Mouse (Mus musculus) neural tube, embryonic 12.5 days (tissue): ENCODE data around the gene Hist1h2ac. TPM values are rescaled to one million over a fixed set of nuclear protein-coding genes. Genes with fewer than 3 reads are reported as not detected.
"Not testable (repeated sequence)": the region's sequence is repeated elsewhere in the genome, so short reads cannot be mapped to it uniquely, and the experiment has no call there.

Source experiments
- ATAC-seq: fragments of 200-750 bp; cut with Nextera tagmentation; 2 replicates; pipeline ENCODE4 v1.8.0; 2017; ENCODE audit warnings: low read depth, mild to moderate bottlenecking, moderate TSS enrichment, moderate library complexity; ENCODE audit not compliant: low FRiP score
- H3K27ac ChIP-seq: fragments of 300-500 bp; sonication (generic); 2 replicates; pipeline ENCODE4 v1.5.1; 2016
- H3K27me3 ChIP-seq: fragments of 300-500 bp; sonication (generic); replicated peaks from 2 replicates; pipeline ENCODE4 v1.6.1; 2016; ENCODE audit warnings: mild to moderate bottlenecking
- H3K36me3 ChIP-seq: fragments of 300-500 bp; sonication (generic); 2 replicates; pipeline ENCODE4 v1.6.1; 2016; ENCODE audit warnings: mild to moderate bottlenecking
- H3K4me1 ChIP-seq: fragments of 300-500 bp; sonication (generic); 2 replicates; pipeline ENCODE4 v1.6.1; 2016
- H3K4me2 ChIP-seq: fragments of 300-500 bp; sonication (generic); replicated peaks from 2 replicates; pipeline ENCODE4 v1.6.1; 2016; ENCODE audit warnings: mild to moderate bottlenecking
- H3K4me3 ChIP-seq: fragments of 300-500 bp; sonication (generic); 2 replicates; pipeline ENCODE4 v1.5.1; 2016
- H3K9ac ChIP-seq: fragments of 300-500 bp; sonication (generic); 2 replicates; pipeline ENCODE4 v1.6.1; 2016; ENCODE audit warnings: mild to moderate bottlenecking
- H3K9me3 ChIP-seq: fragments of 300-500 bp; sonication (generic); 2 replicates; pipeline ENCODE4 v1.6.1; 2016; ENCODE audit warnings: mild to moderate bottlenecking
- WGBS: fragments of 180-500 bp; shearing (Covaris S2); methylation state at CpG from one replicate; pipeline ENCODE4 v1.1.7; 2016; 5-methylcytosine and 5-hydroxymethylcytosine counted together
- polyA plus RNA-seq: library from polyadenylated mRNA; unstranded; fragments of >200 nt; fragmentation: Nextera tagmentation; extraction: Ambion mirVana; gene quantifications from 2 replicates; pipeline ENCODE4 v1.2.1, GENCODE M21; 2016

Gene Hist1h2ac
- 0.66 and 0.74 TPM in 2 replicates for polyA plus RNA-seq

DNA sequence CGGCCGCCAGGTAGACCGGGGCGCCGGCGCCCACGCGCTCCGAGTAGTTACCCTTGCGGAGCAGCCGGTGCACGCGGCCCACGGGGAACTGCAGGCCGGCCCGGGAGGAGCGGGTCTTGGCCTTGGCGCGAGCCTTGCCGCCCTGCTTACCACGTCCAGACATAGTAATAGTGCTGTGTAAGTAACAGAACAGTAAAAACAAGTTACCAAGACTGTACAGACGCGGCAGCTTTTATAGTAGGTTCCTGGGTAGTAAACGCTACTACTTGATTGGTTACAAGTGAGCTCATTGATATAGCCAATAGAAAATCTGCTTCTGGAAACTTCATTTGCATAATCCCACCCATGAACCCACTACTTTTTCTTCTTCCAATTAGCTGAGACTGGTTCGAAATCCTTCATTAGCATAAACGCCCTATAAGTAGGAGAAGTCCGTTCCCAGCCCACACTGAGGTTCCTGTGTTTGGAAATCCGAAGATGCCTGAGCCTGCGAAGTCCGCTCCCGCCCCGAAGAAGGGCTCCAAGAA, at the start of gene Hist1h2ac, which contains the start of gene Hist1h2bc:
Gene Hist1h2ac (minus strand): TSS at position 194 of the 527 bp plus-strand sequence.
Gene Hist1h2bc (plus strand): TSS at position 445 of the 527 bp plus-strand sequence.
- H3K4me3 ChIP-seq, result peak within 1 kb of the TSS; percentile 42
- under 1% methylated on average over 30 of the region's 32 CpGs for WGBS
- no peaks in the 10 kb centered on the region for H3K36me3 ChIP-seq

DNA sequence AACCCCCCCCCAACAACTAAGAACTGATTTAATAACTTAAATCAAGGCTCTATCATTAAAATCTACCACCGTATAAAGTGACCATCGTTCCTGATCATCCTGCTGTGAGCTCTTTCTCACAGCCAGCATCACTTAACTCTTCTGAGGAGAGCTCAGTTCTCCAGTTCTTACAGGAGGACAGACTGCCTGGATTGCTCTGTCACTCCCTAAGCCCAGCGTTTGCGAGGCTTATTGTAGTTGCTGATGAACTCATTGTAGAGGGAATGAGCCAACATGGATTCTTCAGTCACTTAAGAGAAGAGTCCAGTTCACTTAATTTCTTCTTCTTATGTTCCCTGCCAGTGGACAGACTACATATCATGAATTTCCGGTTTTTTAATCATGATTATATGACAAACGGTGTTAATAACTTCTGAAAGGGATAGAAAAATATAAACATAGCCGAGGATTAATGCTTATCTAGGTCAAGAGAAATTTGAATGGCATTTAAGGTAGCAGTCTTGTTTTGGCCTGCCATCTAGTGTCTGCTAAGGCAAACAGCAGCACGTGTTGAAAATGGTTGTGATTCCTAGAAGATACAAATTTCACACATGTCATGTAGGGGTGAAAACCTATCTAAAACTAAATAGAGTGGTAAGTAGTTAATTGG, 48.5 kb upstream of the Hist1h2ac start:
- H3K4me3 ChIP-seq, result no peak overlapping the region
- no peaks in the 10 kb centered on the region for H3K9me3 ChIP-seq
- H3K4me2 ChIP-seq, result no peak overlapping the region
- no peaks in the 10 kb centered on the region for H3K4me1 ChIP-seq
- ATAC-seq, result no peak
- WGBS, result 26% methylated on average over 8 of the region's 8 CpGs
- H3K27ac ChIP-seq, result no peak overlapping the region
- no peaks in the 10 kb centered on the region for H3K27me3 ChIP-seq
- H3K36me3 ChIP-seq, result no peaks in the 10 kb centered on the region
- no peak overlapping the region for H3K9ac ChIP-seq

More for the DNA sequence above, at the start of gene Hist1h2ac, which contains the start of gene Hist1h2bc:
- no peaks in the 10 kb centered on the region for H3K9me3 ChIP-seq
- ATAC-seq, result peak; percentile 97
- peak within 1 kb of the TSS; percentile 64 for H3K9ac ChIP-seq
- H3K27me3 ChIP-seq, result no peaks in the 10 kb centered on the region
- peaks cover 12% of the 10 kb centered on the region for H3K4me1 ChIP-seq
- peak within 1 kb of the TSS; percentile 92 for H3K27ac ChIP-seq
- peak within 1 kb of the TSS; percentile 67 for H3K4me2 ChIP-seq

DNA sequence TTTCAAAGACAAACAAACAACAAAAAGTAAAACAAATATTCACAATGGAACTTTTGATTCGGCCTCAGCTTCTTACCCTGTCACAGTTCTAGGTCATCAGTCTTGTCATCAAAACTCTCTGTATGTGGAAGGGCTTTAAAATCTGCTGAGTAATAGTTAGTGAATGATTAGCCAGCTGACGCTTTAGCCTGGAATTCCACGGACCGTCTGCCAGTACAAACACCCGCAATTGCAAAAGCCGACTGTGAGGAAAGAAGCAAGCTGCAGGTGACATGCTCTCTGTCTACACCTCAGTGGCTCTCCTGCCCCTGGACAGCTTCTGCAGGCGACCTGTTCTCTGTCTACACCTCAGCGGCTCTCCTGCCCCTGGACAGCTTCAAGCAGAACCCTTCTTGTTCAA, 46.7 kb upstream of the Hist1h2ac start:
- no peaks in the 10 kb centered on the region for H3K27me3 ChIP-seq
- H3K9ac ChIP-seq, result no peak overlapping the region
- ATAC-seq, result no peak
- no peak overlapping the region for H3K27ac ChIP-seq
- H3K9me3 ChIP-seq, result no peaks in the 10 kb centered on the region
- H3K4me3 ChIP-seq, result no peak overlapping the region
- H3K4me1 ChIP-seq, result no peaks in the 10 kb centered on the region
- no peak overlapping the region for H3K4me2 ChIP-seq
- WGBS, result 30% methylated on average over 8 of the region's 8 CpGs
- H3K36me3 ChIP-seq, result no peaks in the 10 kb centered on the region

DNA sequence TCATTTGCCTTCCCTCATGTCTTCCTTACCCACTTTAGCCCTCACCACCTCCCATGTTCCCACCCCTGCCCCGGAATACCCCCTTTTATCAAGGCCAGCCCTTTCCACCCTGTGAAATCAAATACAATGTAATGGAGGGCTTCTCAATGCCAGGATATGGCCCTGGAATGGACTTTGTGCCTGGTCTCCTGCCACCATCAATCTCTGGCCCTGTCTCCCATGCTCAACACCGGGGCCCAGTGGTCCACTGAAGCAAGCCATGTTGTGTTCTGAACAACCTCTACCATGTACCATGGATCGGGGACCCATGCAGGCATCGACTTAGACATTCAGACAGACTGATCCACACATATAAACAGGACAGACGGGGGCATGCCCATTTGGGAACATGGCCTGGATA, 46.0 kb upstream of the Hist1h2ac start:
- H3K4me2 ChIP-seq, result no peak overlapping the region
- no peaks in the 10 kb centered on the region for H3K27me3 ChIP-seq
- 90% methylated on average over 5 of the region's 5 CpGs for WGBS
- H3K27ac ChIP-seq, result no peak overlapping the region
- ATAC-seq, result no peak
- H3K4me1 ChIP-seq, result no peaks in the 10 kb centered on the region
- no peaks in the 10 kb centered on the region for H3K9me3 ChIP-seq
- H3K4me3 ChIP-seq, result no peak overlapping the region
- H3K9ac ChIP-seq, result no peak overlapping the region
- H3K36me3 ChIP-seq, result no peaks in the 10 kb centered on the region

DNA sequence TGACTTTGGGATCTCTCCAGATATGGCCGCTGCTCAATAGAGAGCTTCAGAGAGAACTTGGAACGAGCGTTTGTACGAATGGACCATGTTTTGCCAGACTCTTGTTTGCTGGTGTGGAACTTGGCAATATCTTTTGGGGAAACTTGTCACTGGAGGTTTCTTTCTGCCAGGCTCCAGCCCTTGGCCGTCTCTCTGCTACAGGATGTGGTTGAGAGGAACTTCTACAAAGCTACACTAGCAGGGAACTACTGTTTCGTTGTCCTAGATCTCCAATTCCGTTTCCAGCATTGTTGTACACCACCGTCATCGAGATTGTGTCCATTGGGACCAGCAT, 45.4 kb upstream of the Hist1h2ac start:
- Histone ChIP-seq H3K27me3 (no peaks in the 10 kb centered on the region), H3K9ac (no peak overlapping the region), H3K4me3 (no peak overlapping the region), H3K4me1 (no peaks in the 10 kb centered on the region), H3K4me2 (no peak overlapping the region), H3K36me3 (no peaks in the 10 kb centered on the region), H3K9me3 (no peaks in the 10 kb centered on the region), H3K27ac (no peak overlapping the region)
- no peak for ATAC-seq
- WGBS, result 95% methylated on average over 9 of the region's 9 CpGs

DNA sequence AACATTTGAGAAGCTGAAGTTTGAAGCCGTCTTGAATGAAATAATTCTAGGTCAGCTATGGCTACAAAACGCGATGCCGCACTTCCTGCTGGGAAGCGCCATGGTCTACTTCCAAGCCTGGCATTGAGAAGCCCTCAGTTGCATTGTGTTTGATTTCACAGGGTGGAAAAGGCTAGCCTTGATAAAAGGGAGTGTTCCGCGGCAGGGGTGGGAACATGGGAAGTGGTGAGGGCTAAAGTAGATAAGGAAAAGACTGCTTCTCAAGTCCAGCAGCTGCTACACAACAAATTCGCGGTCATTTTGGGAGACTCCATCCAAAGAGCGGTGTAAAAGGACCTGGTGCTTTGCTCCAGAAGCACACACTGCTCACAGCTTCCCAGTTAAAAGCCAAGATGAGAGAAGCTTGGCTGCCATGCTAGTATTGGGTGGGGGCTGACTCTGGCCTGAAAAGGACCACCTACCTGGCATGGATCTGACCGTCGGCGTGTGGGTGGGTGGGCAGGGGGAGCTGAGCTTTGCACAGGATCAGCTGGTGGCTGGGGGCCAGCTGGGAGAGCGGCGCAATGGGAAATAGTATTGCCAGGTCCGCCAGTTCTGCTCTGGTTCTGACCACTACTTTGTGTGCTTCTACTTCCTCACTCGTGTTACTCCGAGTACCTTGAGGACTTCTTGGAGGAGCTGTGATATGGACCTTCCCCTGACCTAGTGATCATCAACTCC, 44.9 kb upstream of the Hist1h2ac start:
- Histone ChIP-seq H3K9ac (no peak overlapping the region), H3K4me1 (no peaks in the 10 kb centered on the region), H3K4me3 (no peak overlapping the region), H3K9me3 (no peaks in the 10 kb centered on the region), H3K36me3 (no peaks in the 10 kb centered on the region), H3K27ac (no peak overlapping the region), H3K4me2 (no peak overlapping the region), H3K27me3 (no peaks in the 10 kb centered on the region)
- WGBS, result 91% methylated on average over 18 of the region's 18 CpGs
- ATAC-seq, result no peak

DNA sequence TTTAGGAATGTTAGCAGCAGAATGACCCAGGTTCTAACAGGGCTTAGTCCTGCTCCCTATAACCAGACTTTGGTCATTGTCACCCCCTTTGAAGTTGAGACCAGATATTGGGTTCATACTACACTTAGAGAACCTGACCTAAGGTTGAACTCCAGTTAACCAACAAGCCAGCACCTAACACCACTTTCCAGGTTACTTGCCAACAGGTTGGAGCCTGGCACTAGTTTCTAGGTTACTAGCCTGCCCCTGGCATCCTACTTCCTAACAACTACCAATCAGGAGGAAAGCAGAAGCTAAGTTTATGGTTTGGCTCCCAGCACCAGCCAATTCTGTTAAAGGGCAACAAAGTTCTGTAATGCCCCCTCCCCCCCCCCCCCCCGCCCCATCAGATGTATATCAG, 41.5 kb upstream of the Hist1h2ac start:
- Histone ChIP-seq H3K9me3 (no peaks in the 10 kb centered on the region), H3K4me1 (no peaks in the 10 kb centered on the region), H3K4me3 (no peak overlapping the region), H3K27me3 (no peaks in the 10 kb centered on the region), H3K4me2 (no peak overlapping the region), H3K27ac (no peak overlapping the region), H3K9ac (no peak overlapping the region), H3K36me3 (no peaks in the 10 kb centered on the region)
- WGBS, result 33% methylated on average over 1 of the region's 1 CpGs
- ATAC-seq, result no peak

DNA sequence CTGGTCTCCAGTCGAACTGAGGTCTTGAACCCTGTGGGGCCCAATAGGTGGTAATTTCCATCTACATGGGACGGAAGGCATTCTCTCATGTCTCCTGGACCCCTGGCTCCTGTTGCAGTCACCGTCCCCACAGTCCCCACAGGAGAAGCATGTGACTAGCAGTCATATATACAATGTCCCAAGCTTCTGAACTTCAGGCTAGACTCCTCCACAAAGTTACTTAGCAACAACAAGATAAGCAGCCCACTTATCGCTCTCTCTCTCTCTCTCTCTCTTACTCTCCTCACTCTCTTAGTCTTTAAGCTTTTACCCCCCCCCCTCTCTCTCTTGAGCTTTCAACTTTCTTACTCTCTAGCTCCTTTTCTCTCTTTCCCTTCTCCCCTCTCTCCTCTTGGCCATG, 40.5 kb upstream of the Hist1h2ac start:
- no peaks in the 10 kb centered on the region for H3K27me3 ChIP-seq
- ATAC-seq, result no peak
- 89% methylated on average over 4 of the region's 4 CpGs for WGBS
- no peak overlapping the region for H3K4me2 ChIP-seq
- no peaks in the 10 kb centered on the region for H3K4me1 ChIP-seq
- no peaks in the 10 kb centered on the region for H3K9me3 ChIP-seq
- H3K27ac ChIP-seq, result no peak overlapping the region
- H3K9ac ChIP-seq, result no peak overlapping the region
- no peaks in the 10 kb centered on the region for H3K36me3 ChIP-seq
- no peak overlapping the region for H3K4me3 ChIP-seq

DNA sequence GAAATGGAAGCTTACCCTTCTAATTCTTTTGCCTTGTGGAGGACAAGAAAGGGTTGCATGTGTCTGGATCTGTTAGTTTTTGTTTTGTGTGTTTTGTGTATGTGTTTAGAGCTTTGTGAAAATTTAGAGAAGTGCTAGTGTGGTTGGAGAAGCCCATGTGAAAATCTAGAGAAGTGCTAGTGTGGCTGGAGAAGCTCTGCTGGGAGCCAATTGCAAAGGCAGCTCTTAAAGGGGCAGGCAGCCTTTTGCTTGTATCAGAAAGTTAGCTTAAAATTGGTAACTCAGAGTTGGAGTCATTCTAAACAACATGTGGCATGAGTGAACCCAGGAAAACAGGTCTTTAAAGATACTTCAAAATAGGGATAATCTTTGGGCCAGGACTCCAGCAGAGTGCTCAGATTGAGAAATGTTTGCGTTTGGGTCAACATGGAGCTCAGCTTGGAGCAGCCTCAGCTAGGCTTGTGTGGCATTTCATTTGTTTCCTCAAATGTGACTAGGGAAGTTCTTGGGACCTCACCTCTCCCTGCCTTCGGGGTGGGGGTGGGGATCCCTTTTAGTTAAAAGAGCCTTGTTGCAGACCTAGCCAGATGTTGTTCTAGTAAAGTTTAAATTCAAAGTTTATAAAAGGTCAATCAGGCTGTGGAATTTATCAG, 34.0 kb upstream of the Hist1h2ac start:
- H3K9me3 ChIP-seq, H3K4me2 ChIP-seq, H3K4me3 ChIP-seq, H3K9ac ChIP-seq, H3K4me1 ChIP-seq, H3K27me3 ChIP-seq, H3K27ac ChIP-seq, ATAC-seq, H3K36me3 ChIP-seq: not testable (repeated sequence)
- 19% methylated on average over 2 of the region's 2 CpGs for WGBS

DNA sequence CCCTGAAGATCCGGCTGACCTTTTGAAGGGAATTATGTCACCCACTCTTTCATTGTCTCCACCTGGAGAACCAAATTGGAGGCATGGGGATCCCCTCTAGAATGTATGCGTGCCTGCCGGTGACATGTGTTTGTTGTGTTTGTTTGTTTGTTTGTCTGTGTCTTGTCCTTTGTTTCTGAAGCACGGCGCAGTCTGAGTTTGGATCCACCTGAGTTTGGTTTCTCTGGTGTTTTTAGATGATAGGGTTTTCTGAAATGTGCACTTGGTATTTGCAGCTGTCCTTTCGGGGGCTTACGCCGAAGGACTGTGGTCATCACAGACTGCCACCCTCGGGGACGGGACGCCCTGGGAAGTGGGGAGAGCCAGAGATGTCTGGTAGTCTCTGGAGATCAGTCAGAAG, 33.4 kb upstream of the Hist1h2ac start:
- no peak overlapping the region for H3K9ac ChIP-seq
- no peaks in the 10 kb centered on the region for H3K9me3 ChIP-seq
- no peaks in the 10 kb centered on the region for H3K4me1 ChIP-seq
- no peak overlapping the region for H3K27ac ChIP-seq
- ATAC-seq, result no peak
- H3K27me3 ChIP-seq, result no peaks in the 10 kb centered on the region
- 62% methylated on average over 11 of the region's 11 CpGs for WGBS
- H3K36me3 ChIP-seq, result no peaks in the 10 kb centered on the region
- no peak overlapping the region for H3K4me2 ChIP-seq
- H3K4me3 ChIP-seq, result no peak overlapping the region

DNA sequence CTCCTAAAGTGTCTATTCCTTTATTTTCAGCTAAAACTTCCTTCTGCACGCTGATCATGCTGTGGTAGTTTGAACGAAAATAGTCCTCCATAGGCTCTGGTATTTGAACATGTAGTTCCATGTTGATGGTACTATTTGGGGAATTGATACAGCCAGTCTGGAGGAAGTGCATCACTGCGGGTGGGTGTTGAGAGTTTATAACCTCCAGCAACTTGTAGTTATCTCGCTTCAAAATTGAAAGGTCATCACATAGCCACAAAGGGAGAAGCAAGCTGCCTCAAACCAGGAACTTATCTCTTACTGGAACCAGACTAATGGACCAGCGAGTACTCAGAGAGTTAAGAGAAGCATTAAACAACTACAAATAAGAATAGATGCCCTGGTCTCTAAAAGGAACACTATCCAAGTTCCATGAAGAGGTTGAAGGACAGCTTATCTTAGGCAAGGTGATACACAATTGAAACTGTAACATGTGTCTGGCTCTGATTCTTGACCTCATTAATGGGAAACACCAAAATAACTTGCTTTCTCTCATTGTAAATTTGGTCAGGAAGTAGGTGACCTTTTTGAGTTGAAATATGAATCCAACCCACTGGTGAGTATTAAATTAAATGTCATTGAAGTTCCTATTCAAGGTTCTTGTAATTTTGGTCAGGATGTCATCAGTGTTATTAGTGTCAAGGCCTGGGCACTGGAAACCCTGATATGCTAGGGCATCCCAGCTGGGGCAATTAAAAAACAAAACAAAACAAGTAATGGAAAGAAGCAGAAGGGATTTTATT, 32.7 kb upstream of the Hist1h2ac start:
- no peak for ATAC-seq
- no peak overlapping the region for H3K27ac ChIP-seq
- WGBS, result 88% methylated on average over 5 of the region's 5 CpGs

More for the DNA sequence above, 32.7 kb upstream of the Hist1h2ac start:
- Histone ChIP-seq H3K4me3 (no peak overlapping the region), H3K36me3 (no peaks in the 10 kb centered on the region), H3K9ac (no peak overlapping the region), H3K27me3 (no peaks in the 10 kb centered on the region), H3K4me2 (no peak overlapping the region), H3K9me3 (no peaks in the 10 kb centered on the region), H3K4me1 (no peaks in the 10 kb centered on the region)
